Mouse (Mus musculus): ENCODE results near the gene Ap1ar.

The Ap1ar gene

GRCm38 (mm10) chr3:127841926-127842325 lies 4.6 kb upstream of the Ap1ar start:
- WGBS: 37% methylated on average over 8 of the region's 8 CpGs

GRCm38 (mm10) chr3:127837972-127838644 lies 785 bp upstream of the Ap1ar start:
- 29% methylated on average over 8 of the region's 8 CpGs for WGBS

GRCm38 (mm10) chr3:127836798-127837153 lies 547 bp downstream of the Ap1ar start:
- under 1% methylated on average over 17 of the region's 17 CpGs for WGBS

GRCm38 (mm10) chr3:127835594-127835993 lies 1.7 kb downstream of the Ap1ar start:
- 68% methylated on average over 6 of the region's 6 CpGs for WGBS

GRCm38 (mm10) chr3:127834040-127834439 lies 3.3 kb downstream of the Ap1ar start:
- 90% methylated on average over 4 of the region's 4 CpGs for WGBS

- WGBS: 75% methylated on average over 6 of the region's 6 CpGs
Observed at GRCm38 (mm10) chr3:127831079-127831478, 6.2 kb downstream of the Ap1ar start.

- WGBS: 92% methylated on average over 10 of the region's 10 CpGs
Observed at GRCm38 (mm10) chr3:127830183-127830582, 7.1 kb downstream of the Ap1ar start.

- WGBS: 35% methylated on average over 7 of the region's 7 CpGs
Observed at GRCm38 (mm10) chr3:127827123-127827522, 10.2 kb downstream of the Ap1ar start.

- WGBS: 78% methylated on average over 7 of the region's 7 CpGs
Observed at GRCm38 (mm10) chr3:127826503-127826902, 10.8 kb downstream of the Ap1ar start.

- 79% methylated on average over 17 of the region's 17 CpGs for WGBS
Observed at GRCm38 (mm10) chr3:127823886-127824863, 13.1 kb downstream of the Ap1ar start.

- 85% methylated on average over 5 of the region's 5 CpGs for WGBS
Observed at GRCm38 (mm10) chr3:127821209-127821608, 16.1 kb downstream of the Ap1ar start.

- WGBS: 88% methylated on average over 1 of the region's 1 CpGs
Observed at GRCm38 (mm10) chr3:127820400-127820799, 16.9 kb downstream of the Ap1ar start.

GRCm38 (mm10) chr3:127818694-127819663 lies 18.3 kb downstream of the Ap1ar start:
- WGBS: 91% methylated on average over 11 of the region's 11 CpGs

GRCm38 (mm10) chr3:127817120-127817683 lies 20.1 kb downstream of the Ap1ar start:
- 73% methylated on average over 7 of the region's 7 CpGs for WGBS

GRCm38 (mm10) chr3:127809103-127809502 lies 28.2 kb downstream of the Ap1ar start:
- 92% methylated on average over 7 of the region's 7 CpGs for WGBS

GRCm38 (mm10) chr3:127807846-127808245 lies 29.5 kb downstream of the Ap1ar start:
- 44% methylated on average over 5 of the region's 5 CpGs for WGBS

GRCm38 (mm10) chr3:127805991-127806390 lies 31.3 kb downstream of the Ap1ar start:
- WGBS: 96% methylated on average over 6 of the region's 6 CpGs

GRCm38 (mm10) chr3:127805071-127805470 lies 32.3 kb downstream of the Ap1ar start:
- WGBS: 86% methylated on average over 12 of the region's 12 CpGs

- WGBS: 95% methylated on average over 4 of the region's 4 CpGs
Observed at GRCm38 (mm10) chr3:127804439-127804838, 32.9 kb downstream of the Ap1ar start.

GRCm38 (mm10) chr3:127802814-127803213 lies 34.5 kb downstream of the Ap1ar start:
- WGBS: 24% methylated on average over 8 of the region's 8 CpGs

- 95% methylated on average over 8 of the region's 8 CpGs for WGBS
Observed at GRCm38 (mm10) chr3:127801162-127801561, 36.2 kb downstream of the Ap1ar start.

Measured in cerebral cortex, adult 2 months (tissue).